Mouse (Mus musculus) G1E (cell line): ENCODE data around the gene Alox12b.

ENCODE experiments used
- CTCF ChIP-seq: IDR thresholded peaks from 2 replicates; pipeline ENCODE4 v1.5.1; 2012; ENCODE audit warnings: low read depth, low read length, inconsistent platforms, mixed read lengths
- GATA1 ChIP-seq: IDR thresholded peaks from 2 replicates; pipeline ENCODE4 v1.6.1; 2012; ENCODE audit warnings: borderline replicate concordance, low read length, inconsistent platforms, mixed read lengths

DNA sequence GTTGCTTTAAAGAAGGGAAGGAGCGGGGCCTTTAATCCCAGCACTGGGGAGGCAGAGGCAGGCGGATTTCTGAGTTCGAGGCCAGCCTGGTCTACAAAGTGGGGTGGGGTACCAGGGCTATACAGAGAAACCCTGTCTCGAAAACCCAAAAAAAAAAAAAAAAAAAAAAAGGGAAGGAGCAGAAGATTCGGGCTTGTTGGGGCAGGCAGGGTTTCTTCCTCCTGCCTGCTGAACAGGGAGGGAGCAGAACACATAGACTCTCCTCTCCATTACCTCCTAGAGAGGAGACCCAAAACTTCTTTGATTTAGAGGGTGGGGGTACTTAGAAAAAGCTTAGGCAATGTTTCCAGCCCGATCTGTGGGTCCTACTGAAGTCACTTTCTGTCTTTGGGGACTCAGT is 21.4 kb upstream of the Alox12b start:
- TF ChIP-seq CTCF (no peak), GATA1 (no peak)
